8 mouse cellular contexts compared by ENCODE assay signal in genomic region chr10:22644171-22644570, GRCm38 (mm10). TPM values are rescaled to one million over a fixed set of nuclear protein-coding genes. Genes with fewer than 3 reads are reported as not detected.
DNase-seq lines count a peak whose midpoint lies in the region; ATAC-seq and TF ChIP-seq lines count a peak whose summit lies in the region.
"Had no signal": no experiment of that assay in that cellular context is flagged by ENCODE, and none has a peak within 500 bp of the region (broad histone marks: within the 10 kb centered on the region; RNA-seq: fewer than 3 reads in every experiment).

No protein-coding gene starts in this region.

- H3K4me1 ChIP-seq in hindbrain, embryonic 10.5 days (replicated peaks), result peaks cover 18% of the 10 kb centered on the region
- no peaks in the 10 kb centered on the region; the same call in 1 of the 2 replicates for H3K4me1 ChIP-seq in hindbrain, embryonic 11.5 days (replicated peaks; ENCODE audit: control insufficient read depth, insufficient read depth, low read length)
- H3K4me1 ChIP-seq in limb, embryonic 12.5 days (replicated peaks), result no peaks in the 10 kb centered on the region; the same call in 1 of the 2 replicates
- 0 out of 2 replicates have a peak, but pooled peaks cover 4% of the 10 kb centered on the region for H3K4me1 ChIP-seq in thymus, adult 2 months (replicated peaks; ENCODE audit: control insufficient read depth, insufficient read depth, low read length)

- 65% methylated on average over 9 of the region's 9 CpGs for WGBS in hindbrain, embryonic 10.5 days
- 70% methylated on average over 9 of the region's 9 CpGs for WGBS in hindbrain, embryonic 11.5 days
- WGBS in limb, embryonic 12.5 days, result 75% methylated on average over 9 of the region's 9 CpGs
- 94% methylated on average over 9 of the region's 9 CpGs for WGBS in thymus, adult 2 months

- ATAC-seq in hindbrain, embryonic 11.5 days (ENCODE audit: low FRiP score), result no peak
- ATAC-seq in limb, embryonic 12.5 days (ENCODE audit: insufficient number of reproducible peaks, insufficient read depth, low FRiP score, low TSS enrichment, low read depth), result no peak
- no peak for ATAC-seq in granulocyte monocyte progenitor cell, adult 5-6 weeks (replicated peaks; ENCODE audit: poor library complexity, severe bottlenecking)

- H3K4me3 ChIP-seq in hindbrain, embryonic 10.5 days, result no peak overlapping the region
- H3K4me3 ChIP-seq in hindbrain, embryonic 11.5 days (ENCODE audit: low read depth, low read length), result no peak overlapping the region
- no peak overlapping the region for H3K4me3 ChIP-seq in limb, embryonic 12.5 days (replicated peaks)
- no peak overlapping the region for H3K4me3 ChIP-seq in thymus, adult 2 months (ENCODE audit: control insufficient read depth, insufficient read depth, low read length)

- H3K4me2 ChIP-seq in hindbrain, embryonic 11.5 days (replicated peaks; ENCODE audit: low read depth, low read length), result no peak overlapping the region
- peak overlapping the region; percentile 60; the same call in 1 of the 2 replicates for H3K4me2 ChIP-seq in limb, embryonic 12.5 days

- peak overlapping the region; percentile 85 for H3K27ac ChIP-seq in hindbrain, embryonic 10.5 days
- no peak overlapping the region for H3K27ac ChIP-seq in hindbrain, embryonic 11.5 days (ENCODE audit: low read depth, low read length)
- H3K27ac ChIP-seq in limb, embryonic 12.5 days, result peak overlapping the region; percentile 84; the same call in 1 of the 2 replicates
- no peak overlapping the region for H3K27ac ChIP-seq in thymus, adult 2 months (ENCODE audit: control insufficient read depth, insufficient read depth, low read length)

- no peak for TF ChIP-seq CTCF in thymus, adult 2 months (IDR thresholded peaks at IDR 0.05; ENCODE audit: borderline replicate concordance, control insufficient read depth, extremely low read depth, insufficient read depth, low read length, poor library complexity)

- H3K36me3 ChIP-seq in hindbrain, embryonic 10.5 days, result no peaks in the 10 kb centered on the region
- H3K36me3 ChIP-seq in hindbrain, embryonic 11.5 days (ENCODE audit: control insufficient read depth, insufficient read depth, low read length), result no peaks in the 10 kb centered on the region
- no peaks in the 10 kb centered on the region for H3K36me3 ChIP-seq in limb, embryonic 12.5 days
- no peaks in the 10 kb centered on the region for H3K36me3 ChIP-seq in thymus, adult 2 months (ENCODE audit: control insufficient read depth, insufficient read depth, low read length)
- H3K36me3 ChIP-seq: neural tube, embryonic 13.5 days had no signal

- no peaks in the 10 kb centered on the region; the same call in 1 of the 2 replicates for H3K27me3 ChIP-seq in hindbrain, embryonic 10.5 days (ENCODE audit: insufficient read depth, poor library complexity, severe bottlenecking)
- H3K27me3 ChIP-seq in hindbrain, embryonic 11.5 days (ENCODE audit: control insufficient read depth, insufficient read depth, low read length), result no peaks in the 10 kb centered on the region
- H3K27me3 ChIP-seq in limb, embryonic 12.5 days, result no peaks in the 10 kb centered on the region
- H3K27me3 ChIP-seq in thymus, adult 2 months (ENCODE audit: control insufficient read depth, insufficient read depth, low read length), result no peaks in the 10 kb centered on the region
- H3K27me3 ChIP-seq: neural tube, embryonic 13.5 days had no signal

- no peak overlapping the region for H3K9ac ChIP-seq in hindbrain, embryonic 11.5 days (ENCODE audit: low read depth, low read length)
- H3K9ac ChIP-seq in limb, embryonic 12.5 days (replicated peaks), result no peak overlapping the region

- no peak for TF ChIP-seq POLR2A in thymus, adult 2 months (IDR thresholded peaks at IDR 0.05; ENCODE audit: control insufficient read depth, extremely low read depth, insufficient read depth, low read length, poor library complexity)

- peak; percentile 16 for DNase-seq in hindbrain, embryonic 10.5 days (ENCODE audit: low spot score)
- DNase-seq in hindbrain, embryonic 11.5 days (ENCODE audit: low spot score), result no peak
- peak; percentile 11 for DNase-seq in urinary bladder, postnatal 14 days (ENCODE audit: low spot score)
- no peak for DNase-seq in urinary bladder, postnatal 10 days (ENCODE audit: low spot score)
- DNase-seq in thymus, adult 2 months, result no peak

- H3K9me3 ChIP-seq in hindbrain, embryonic 10.5 days, result no peaks in the 10 kb centered on the region
- H3K9me3 ChIP-seq in hindbrain, embryonic 11.5 days (ENCODE audit: control insufficient read depth, low read length), result no peaks in the 10 kb centered on the region
- H3K9me3 ChIP-seq in limb, embryonic 12.5 days, result peaks cover 7% of the 10 kb centered on the region; the same call in 1 of the 2 replicates
- H3K9me3 ChIP-seq: neural tube, embryonic 13.5 days had no signal

RNA-seq across cellular contexts. Expression of gene Slc2a12, which starts 0.6 kb away (rescaled TPM):
- 1.9 and 2.0 TPM in 2 replicates for polyA plus RNA-seq in hindbrain, embryonic 10.5 days (2016; fragmentation: Nextera tagmentation; extraction: Ambion mirVana)
- 2.4 and 3.2 TPM in 2 replicates for polyA plus RNA-seq in hindbrain, embryonic 11.5 days (2014; fragmentation: Nextera tagmentation; extraction: Ambion mirVana)
- 1.4 and 1.5 TPM in 2 replicates for polyA plus RNA-seq in limb, embryonic 12.5 days (2016; fragmentation: Nextera tagmentation; extraction: Ambion mirVana)
- total RNA-seq in granulocyte monocyte progenitor cell, adult 5-6 weeks (2014; fragmentation: Nextera tagmentation), result not detected in 2 replicates
- total RNA-seq in granulocyte monocyte progenitor cell, adult 5-6 weeks (2017), result 0.04 TPM in 1 of 2 replicates, not detected in the other
- 0.60 and 0.88 TPM in 2 replicates for polyA plus RNA-seq in thymus, adult 2 months (2012; rRNA removed)

Comparison
In these comparisons a context has a peak if more than half of its experiments do, and no peak if none do; other contexts are left out.
1. DNase-seq: peak in hindbrain, embryonic 10.5 days (single experiment) and urinary bladder, postnatal 14 days (single experiment); none in hindbrain, embryonic 11.5 days (single experiment), urinary bladder, postnatal 10 days (single experiment) and thymus, adult 2 months (single experiment).
2. H3K27ac ChIP-seq: peak in hindbrain, embryonic 10.5 days (single experiment) and limb, embryonic 12.5 days (single experiment); none in hindbrain, embryonic 11.5 days (single experiment) and thymus, adult 2 months (single experiment).